Mouse (Mus musculus): ENCODE results near the gene Ccr4.

- no peak for TF ChIP-seq CTCF (IDR thresholded peaks at IDR 0.05; ENCODE audit: extremely low read depth, insufficient read length, insufficient replicate concordance, low read depth, low read length)
- no peak for TF ChIP-seq POLR2A (IDR thresholded peaks at IDR 0.05; ENCODE audit: low read depth, low read length)
These were observed 17.8 kb upstream of the Ccr4 start for GRCm38 (mm10) chr9:114522501-114522900.
